ENCODE assay signal across 17 mouse cellular contexts in the genomic region with DNA sequence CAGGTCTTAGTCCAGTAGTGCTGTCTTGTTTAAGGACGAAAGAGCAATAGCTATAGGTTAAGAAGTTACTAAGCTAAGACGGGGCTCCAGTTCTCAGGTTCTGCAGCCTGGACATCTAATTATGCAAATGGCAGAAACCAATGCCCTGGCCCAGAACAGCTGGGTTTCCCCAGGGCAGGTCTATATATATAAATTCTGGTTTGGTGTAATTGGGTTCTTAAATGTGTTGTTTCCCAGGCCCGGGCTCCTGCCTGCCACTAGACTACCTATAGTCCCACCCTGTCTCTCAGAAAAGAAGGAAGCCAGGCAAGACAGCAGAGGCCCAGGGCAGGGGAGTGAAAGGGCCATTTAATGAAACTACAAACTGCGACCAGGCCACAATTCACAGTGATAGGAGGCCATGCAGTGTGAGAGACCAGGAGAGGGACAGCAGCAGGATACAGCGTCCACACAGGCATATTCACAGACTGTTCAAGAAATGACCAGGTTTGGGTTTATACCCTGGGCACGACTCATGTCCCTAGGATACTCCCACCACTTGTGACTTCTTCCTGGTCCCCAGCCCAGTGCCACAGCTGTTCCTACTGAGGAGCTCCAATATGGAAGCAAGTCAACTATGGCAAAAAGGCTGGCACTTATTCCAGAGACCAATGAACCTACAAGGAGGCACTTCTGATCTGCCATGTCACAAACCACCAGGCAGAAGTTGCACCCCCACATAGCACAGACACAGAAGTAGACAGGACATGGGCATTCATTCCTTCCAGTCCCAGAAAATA. TPM values are rescaled to one million over a fixed set of nuclear protein-coding genes. Genes with fewer than 3 reads are reported as not detected.
DNase-seq lines count a peak whose midpoint lies in the region; ATAC-seq lines count a peak whose summit lies in the region.
"Had no signal": no experiment of that assay in that cellular context is flagged by ENCODE, and none has a peak within 500 bp of the region (broad histone marks: within the 10 kb centered on the region; RNA-seq: fewer than 3 reads in every experiment).

No protein-coding gene starts in this region.

- intact Hi-C loops in left cerebral cortex, postnatal 4 days (cut with DNase I) = no loop called here

- peak; percentile 40 to 50 for DNase-seq in cerebellum, postnatal 14 days
- peak; percentile 56 for DNase-seq in left cerebral cortex, postnatal 4 days
- DNase-seq in left cerebral cortex, adult 8-10 months (ENCODE audit: low spot score in 2 of 2) = no peak
- peak; percentile 44 for DNase-seq in gastrocnemius, postnatal 10 days
- DNase-seq in B cell, adult 2 months = no peak
- DNase-seq in thymus, postnatal 0 days (ENCODE audit: low spot score) = no peak
- DNase-seq: adrenal gland, adult 2 months; kidney, adult 11 months; kidney, postnatal 4 days; lung, adult 18-20 months; lung, postnatal 10 days; right cerebral cortex, adult 18-20 months; thymus, adult 18-20 months; thymus, postnatal 4 days had no signal

- no peak for ATAC-seq in cerebellum, adult (ENCODE audit: insufficient number of reproducible peaks, low FRiP score, low TSS enrichment)
- ATAC-seq: CD4-positive, CD25-positive, alpha-beta regulatory T cell, adult 4 months; Patski had no signal

RNA-seq across cellular contexts. Expression of a gene that starts 22.9 kb away (rescaled TPM):
- total RNA-seq in left cerebral cortex, postnatal 4 days (2021) = 10 to 100 TPM; 89.0 to 93.5 TPM
- 100 to 1,000 TPM; 195 to 206 (median 203) TPM for total RNA-seq in left cerebral cortex, adult 8-10 months (2022)
- 10 to 100 TPM; 82.1 to 91.9 TPM for total RNA-seq in gastrocnemius, postnatal 10 days (2021)
- 51.2 and 57.0 TPM in 2 replicates for polyA plus RNA-seq in thymus, postnatal 0 days (2015; fragmentation: Nextera tagmentation; extraction: Ambion mirVana)

RNA-seq across cellular contexts. Expression of a gene that starts 41.0 kb away (rescaled TPM):
- total RNA-seq in left cerebral cortex, postnatal 4 days (2021) = 10 to 100 TPM; 70.2 to 70.8 TPM
- 10 to 100 TPM; 91.8 to 98.0 (median 93.1) TPM for total RNA-seq in left cerebral cortex, adult 8-10 months (2022)
- 10 to 100 TPM; 45.1 to 51.1 TPM for total RNA-seq in gastrocnemius, postnatal 10 days (2021)
- polyA plus RNA-seq in thymus, postnatal 0 days (2015; fragmentation: Nextera tagmentation; extraction: Ambion mirVana) = 125 and 127 TPM in 2 replicates

RNA-seq across cellular contexts. Expression of a gene that starts 48.0 kb away (rescaled TPM):
- 10 to 100 TPM; 26.6 to 28.8 TPM for total RNA-seq in left cerebral cortex, postnatal 4 days (2021)
- 10 to 100 TPM; 15.8 to 18.9 (median 17.4) TPM for total RNA-seq in left cerebral cortex, adult 8-10 months (2022)
- 1 to 10 TPM; 6.8 to 7.1 TPM for total RNA-seq in gastrocnemius, postnatal 10 days (2021)
- 40.4 and 43.0 TPM in 2 replicates for polyA plus RNA-seq in thymus, postnatal 0 days (2015; fragmentation: Nextera tagmentation; extraction: Ambion mirVana)

Comparison
In these comparisons a context has a peak if more than half of its experiments do, and no peak if none do; other contexts are left out.
1. DNase-seq: peak in cerebellum, postnatal 14 days (2 of 2), left cerebral cortex, postnatal 4 days (single experiment) and gastrocnemius, postnatal 10 days (single experiment); none in left cerebral cortex, adult 8-10 months (0 of 2), B cell, adult 2 months (0 of 2) and thymus, postnatal 0 days (single experiment).